Mouse (Mus musculus): ENCODE measurements at regions not wholly inside any gene's neighbourhood (a gene's known extent, or its start where the extent isn't known, plus 50 kb on each side); places are given as distances from the start of the nearest gene placed in this dataset.

GRCm38 (mm10) chr6:14191387-14192023 is 320.2 kb upstream of the 2610001J05Rik start:
- TF ChIP-seq CTCF (IDR thresholded peaks at IDR 0.05; ENCODE audit: borderline replicate concordance, insufficient read depth, low read length) = no peak
- no peak overlapping the region for H3K4me3 ChIP-seq (ENCODE audit: insufficient read depth, low read length)
- H3K4me1 ChIP-seq (ENCODE audit: control insufficient read depth, insufficient read depth, low read length) = no peaks in the 10 kb centered on the region
- no peak overlapping the region for H3K27ac ChIP-seq (ENCODE audit: insufficient read depth, low read length)

DNA sequence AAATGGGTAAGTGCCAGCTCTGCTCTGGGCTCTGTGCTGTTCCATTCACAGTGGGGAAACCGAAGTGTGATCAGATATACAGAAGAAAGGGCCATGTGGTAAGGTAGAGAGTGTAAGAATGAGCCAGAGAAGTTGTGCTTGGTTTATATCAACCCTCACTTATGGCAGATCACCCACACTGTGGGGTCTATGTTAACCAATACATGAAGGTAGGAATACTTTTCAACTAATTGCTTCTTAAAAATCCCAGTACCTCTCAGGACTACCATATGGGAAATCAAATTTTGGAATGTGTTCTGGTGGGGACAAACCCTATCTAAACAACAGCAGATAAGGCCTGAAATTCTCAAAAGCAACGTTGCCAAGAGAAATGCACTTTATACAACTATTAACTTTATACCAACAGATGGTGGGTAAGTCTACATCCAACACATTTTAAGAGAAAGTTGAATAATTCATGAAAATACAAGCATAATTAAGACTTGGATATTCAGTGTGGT is 314.7 kb upstream of the 2610001J05Rik start:
- Histone ChIP-seq H3K4me3 (ENCODE audit: insufficient read depth, low read length) (no peak overlapping the region), H3K27ac (ENCODE audit: insufficient read depth, low read length) (no peak overlapping the region), H3K4me1 (ENCODE audit: control insufficient read depth, insufficient read depth, low read length) (no peaks in the 10 kb centered on the region)
- TF ChIP-seq POLR2A (IDR thresholded peaks at IDR 0.05; ENCODE audit: low read depth, low read length) (no peak), CTCF (IDR thresholded peaks at IDR 0.05; ENCODE audit: borderline replicate concordance, insufficient read depth, low read length) (no peak)

GRCm38 (mm10) chr6:14147370-14147769 is 276.1 kb upstream of the 2610001J05Rik start:
- TF ChIP-seq CTCF (IDR thresholded peaks at IDR 0.05; ENCODE audit: borderline replicate concordance, insufficient read depth, low read length) (no peak), POLR2A (IDR thresholded peaks at IDR 0.05; ENCODE audit: low read depth, low read length) (no peak)
- Histone ChIP-seq H3K4me1 (ENCODE audit: control insufficient read depth, insufficient read depth, low read length) (no peaks in the 10 kb centered on the region), H3K4me3 (ENCODE audit: insufficient read depth, low read length) (no peak overlapping the region), H3K27ac (ENCODE audit: insufficient read depth, low read length) (no peak overlapping the region)

DNA sequence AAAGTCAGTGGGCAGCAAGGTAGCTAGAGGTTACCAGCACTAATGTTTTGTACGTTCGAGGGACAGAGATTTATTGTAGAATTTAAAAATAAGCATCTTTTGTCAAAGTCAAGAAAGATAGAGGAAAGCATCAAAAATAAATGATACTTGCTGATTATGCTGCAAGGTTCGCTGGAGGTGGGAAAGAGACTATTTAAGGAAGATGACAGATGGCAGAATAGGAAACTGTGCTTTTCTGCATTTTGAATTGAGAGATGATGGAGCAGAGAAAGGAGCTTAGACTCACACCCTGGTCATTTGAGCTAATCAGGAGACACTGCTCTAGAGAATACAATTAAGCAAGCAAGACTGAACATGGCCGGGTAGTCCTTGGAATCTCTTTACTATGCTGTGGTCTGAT is 275.1 kb upstream of the 2610001J05Rik start:
- TF ChIP-seq POLR2A (IDR thresholded peaks at IDR 0.05; ENCODE audit: low read depth, low read length) = no peak
- no peak for TF ChIP-seq CTCF (IDR thresholded peaks at IDR 0.05; ENCODE audit: borderline replicate concordance, insufficient read depth, low read length)
- H3K4me3 ChIP-seq (ENCODE audit: insufficient read depth, low read length) = no peak overlapping the region
- H3K4me1 ChIP-seq (ENCODE audit: control insufficient read depth, insufficient read depth, low read length) = no peaks in the 10 kb centered on the region
- no peak overlapping the region for H3K27ac ChIP-seq (ENCODE audit: insufficient read depth, low read length)

- no peak overlapping the region for H3K4me3 ChIP-seq (ENCODE audit: insufficient read depth, low read length)
- no peak for TF ChIP-seq POLR2A (IDR thresholded peaks at IDR 0.05; ENCODE audit: low read depth, low read length)
- no peak for TF ChIP-seq CTCF (IDR thresholded peaks at IDR 0.05; ENCODE audit: borderline replicate concordance, insufficient read depth, low read length)
- H3K4me1 ChIP-seq (ENCODE audit: control insufficient read depth, insufficient read depth, low read length) = no peaks in the 10 kb centered on the region
- no peak overlapping the region for H3K27ac ChIP-seq (ENCODE audit: insufficient read depth, low read length)
Measured at GRCm38 (mm10) chr6:14142107-14142751, 270.9 kb upstream of the 2610001J05Rik start.

GRCm38 (mm10) chr6:14130392-14131144 is 259.2 kb upstream of the 2610001J05Rik start:
- TF ChIP-seq POLR2A (IDR thresholded peaks at IDR 0.05; ENCODE audit: low read depth, low read length) = no peak
- no peak for TF ChIP-seq CTCF (IDR thresholded peaks at IDR 0.05; ENCODE audit: borderline replicate concordance, insufficient read depth, low read length)
- Histone ChIP-seq H3K27ac (ENCODE audit: insufficient read depth, low read length) (peak overlapping the region; percentile 34; the same call in 1 of the 2 replicates), H3K4me1 (ENCODE audit: control insufficient read depth, insufficient read depth, low read length) (no peaks in the 10 kb centered on the region), H3K4me3 (ENCODE audit: insufficient read depth, low read length) (no peak overlapping the region)

- Histone ChIP-seq H3K4me1 (ENCODE audit: control insufficient read depth, insufficient read depth, low read length) (no peaks in the 10 kb centered on the region), H3K4me3 (ENCODE audit: insufficient read depth, low read length) (no peak overlapping the region), H3K27ac (ENCODE audit: insufficient read depth, low read length) (no peak overlapping the region)
- no peak for TF ChIP-seq POLR2A (IDR thresholded peaks at IDR 0.05; ENCODE audit: low read depth, low read length)
- TF ChIP-seq CTCF (IDR thresholded peaks at IDR 0.05; ENCODE audit: borderline replicate concordance, insufficient read depth, low read length) = no peak
Measured at GRCm38 (mm10) chr6:14129394-14129793, 258.1 kb upstream of the 2610001J05Rik start.

GRCm38 (mm10) chr6:14122311-14122710 is 251.0 kb upstream of the 2610001J05Rik start:
- TF ChIP-seq CTCF (IDR thresholded peaks at IDR 0.05; ENCODE audit: borderline replicate concordance, insufficient read depth, low read length) (no peak), POLR2A (IDR thresholded peaks at IDR 0.05; ENCODE audit: low read depth, low read length) (no peak)
- no peak overlapping the region for H3K27ac ChIP-seq (ENCODE audit: insufficient read depth, low read length)
- H3K4me3 ChIP-seq (ENCODE audit: insufficient read depth, low read length) = no peak overlapping the region
- H3K4me1 ChIP-seq (ENCODE audit: control insufficient read depth, insufficient read depth, low read length) = no peaks in the 10 kb centered on the region

GRCm38 (mm10) chr6:14121479-14121878 is 250.2 kb upstream of the 2610001J05Rik start:
- H3K27ac ChIP-seq (ENCODE audit: insufficient read depth, low read length) = no peak overlapping the region
- TF ChIP-seq CTCF (IDR thresholded peaks at IDR 0.05; ENCODE audit: borderline replicate concordance, insufficient read depth, low read length) (no peak), POLR2A (IDR thresholded peaks at IDR 0.05; ENCODE audit: low read depth, low read length) (no peak)
- H3K4me1 ChIP-seq (ENCODE audit: control insufficient read depth, insufficient read depth, low read length) = no peaks in the 10 kb centered on the region
- H3K4me3 ChIP-seq (ENCODE audit: insufficient read depth, low read length) = no peak overlapping the region

DNA sequence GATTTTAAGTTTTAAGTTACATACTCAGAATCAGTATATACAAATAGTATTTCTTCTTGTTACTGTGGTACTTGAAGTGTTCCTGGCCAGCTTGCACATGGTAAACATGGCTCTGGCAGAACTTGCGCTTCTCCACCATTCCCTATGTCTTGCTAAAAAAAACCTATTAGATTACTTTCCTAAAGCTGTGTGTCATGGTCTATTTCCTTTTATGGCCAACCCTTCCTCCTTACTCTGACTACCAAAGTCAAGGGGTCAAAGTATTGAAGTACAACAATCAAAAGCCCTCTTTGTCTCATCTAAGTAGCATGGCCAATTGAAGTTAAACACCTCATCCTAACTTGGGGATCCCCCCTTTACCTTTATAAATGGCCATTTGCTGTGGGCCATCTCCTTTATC is 223.6 kb upstream of the 2610001J05Rik start:
- TF ChIP-seq CTCF (IDR thresholded peaks at IDR 0.05; ENCODE audit: borderline replicate concordance, insufficient read depth, low read length) (no peak), POLR2A (IDR thresholded peaks at IDR 0.05; ENCODE audit: low read depth, low read length) (no peak)
- no peak overlapping the region for H3K4me3 ChIP-seq (ENCODE audit: insufficient read depth, low read length)
- no peak overlapping the region for H3K27ac ChIP-seq (ENCODE audit: insufficient read depth, low read length)
- no peaks in the 10 kb centered on the region for H3K4me1 ChIP-seq (ENCODE audit: control insufficient read depth, insufficient read depth, low read length)
